Mouse (Mus musculus) limb, embryonic 12.5 days (tissue): ENCODE results near the gene Cpne4. TPM values are rescaled to one million over a fixed set of nuclear protein-coding genes. Genes with fewer than 3 reads are reported as not detected.

Experiments
- microRNA-seq: library from miRNA; unstranded; fragments of <30 nt; microRNA quantifications from one replicate; pipeline ENCODE4, GENCODE M21; 2017
- polyA plus RNA-seq: library from polyadenylated mRNA; unstranded; fragments of >200 nt; fragmentation: Nextera tagmentation; extraction: Ambion mirVana; gene quantifications from 2 replicates; pipeline ENCODE4 v1.2.1, GENCODE M21; 2016

The Cpne4 gene
- polyA plus RNA-seq, 1 experiment from 2014 or later = 0.40 TPM

Small RNA genes lying within 50 kb of the gene (microRNA-seq; reads per million reads assigned to microRNA genes)
- gene Gm23391 = not detected

Other genes starting within 250 kb of the Cpne4 start
- 1.2 and 2.1 TPM in 2 replicates for gene Acpp, start 209.5 kb upstream of the Cpne4 start, polyA plus RNA-seq